Mouse (Mus musculus) lung, postnatal 0 days (tissue): ENCODE results near the gene Efcab2. TPM values are rescaled to one million over a fixed set of nuclear protein-coding genes. Genes with fewer than 3 reads are reported as not detected.

Experiments
- ATAC-seq: fragments of 200-750 bp; cut with Nextera tagmentation; 2 replicates; pipeline ENCODE4 v1.8.0; 2017; ENCODE audit warnings: moderate library complexity
- DNase-seq: peaks from one replicate; pipeline ENCODE4 v3.0.0-alpha.2; 2016; ENCODE audit warnings: low spot score
- H3K27ac ChIP-seq: fragments of 300-500 bp; sonication (generic); 2 replicates; pipeline ENCODE4 v1.5.1; 2014; ENCODE audit warnings: antibody characterized with exemption, mild to moderate bottlenecking, low read length, mixed read lengths
- H3K27me3 ChIP-seq: fragments of 300-500 bp; sonication (generic); replicated peaks from 2 replicates; pipeline ENCODE4 v1.6.1; 2014; ENCODE audit warnings: low read length, mixed read lengths; ENCODE audit not compliant: insufficient read depth
- H3K36me3 ChIP-seq: fragments of 300-500 bp; sonication (generic); 2 replicates; pipeline ENCODE4 v1.6.1; 2014; ENCODE audit warnings: low read length, mixed read lengths; ENCODE audit not compliant: insufficient read depth
- H3K4me1 ChIP-seq: fragments of 300-500 bp; sonication (generic); 2 replicates; pipeline ENCODE4 v1.6.1; 2014; ENCODE audit warnings: antibody characterized with exemption, low read depth, low read length, mixed read lengths; ENCODE audit not compliant: insufficient read depth
- H3K4me2 ChIP-seq: fragments of 300-500 bp; sonication (generic); replicated peaks from 2 replicates; pipeline ENCODE4 v1.6.1; 2014; ENCODE audit warnings: low read depth, mild to moderate bottlenecking, low read length, moderate library complexity, mixed read lengths
- H3K4me3 ChIP-seq: fragments of 300-500 bp; sonication (generic); 2 replicates; pipeline ENCODE4 v1.5.1; 2014; ENCODE audit warnings: low read depth, low read length
- H3K9ac ChIP-seq: fragments of 300-500 bp; sonication (generic); replicated peaks from 2 replicates; pipeline ENCODE4 v1.6.1; 2014; ENCODE audit warnings: low read depth, mild to moderate bottlenecking
- H3K9me3 ChIP-seq: fragments of 300-500 bp; sonication (generic); 2 replicates; pipeline ENCODE4 v1.6.1; 2016; ENCODE audit warnings: low read length, mixed read lengths
- CTCF ChIP-seq: IDR thresholded peaks from 2 replicates; pipeline ENCODE4 v1.5.1; 2016; ENCODE audit warnings: antibody characterized with exemption, mild to moderate bottlenecking
- EP300 ChIP-seq: IDR thresholded peaks from 2 replicates; pipeline ENCODE4 v1.6.1; 2016; ENCODE audit warnings: antibody characterized with exemption, mild to moderate bottlenecking, control low read depth
- WGBS: fragments of 180-500 bp; shearing (Covaris S2); extraction: QIAGEN DNeasy Blood & Tissue Kit; methylation state at CpG from one replicate; pipeline ENCODE4 v1.1.7; 2014; 5-methylcytosine and 5-hydroxymethylcytosine counted together
- microRNA-seq: library from miRNA; unstranded; fragments of <30 nt; microRNA quantifications from one replicate; pipeline ENCODE4, GENCODE M21; 2016
- polyA plus RNA-seq: library from polyadenylated mRNA; unstranded; fragments of >200 nt; fragmentation: Nextera tagmentation; extraction: Ambion mirVana; gene quantifications from 2 replicates; pipeline ENCODE4 v1.2.1, GENCODE M21; 2015

Efcab2 gene
- polyA plus RNA-seq, 1 experiment from 2014 or later = 5.3 TPM

DNA sequence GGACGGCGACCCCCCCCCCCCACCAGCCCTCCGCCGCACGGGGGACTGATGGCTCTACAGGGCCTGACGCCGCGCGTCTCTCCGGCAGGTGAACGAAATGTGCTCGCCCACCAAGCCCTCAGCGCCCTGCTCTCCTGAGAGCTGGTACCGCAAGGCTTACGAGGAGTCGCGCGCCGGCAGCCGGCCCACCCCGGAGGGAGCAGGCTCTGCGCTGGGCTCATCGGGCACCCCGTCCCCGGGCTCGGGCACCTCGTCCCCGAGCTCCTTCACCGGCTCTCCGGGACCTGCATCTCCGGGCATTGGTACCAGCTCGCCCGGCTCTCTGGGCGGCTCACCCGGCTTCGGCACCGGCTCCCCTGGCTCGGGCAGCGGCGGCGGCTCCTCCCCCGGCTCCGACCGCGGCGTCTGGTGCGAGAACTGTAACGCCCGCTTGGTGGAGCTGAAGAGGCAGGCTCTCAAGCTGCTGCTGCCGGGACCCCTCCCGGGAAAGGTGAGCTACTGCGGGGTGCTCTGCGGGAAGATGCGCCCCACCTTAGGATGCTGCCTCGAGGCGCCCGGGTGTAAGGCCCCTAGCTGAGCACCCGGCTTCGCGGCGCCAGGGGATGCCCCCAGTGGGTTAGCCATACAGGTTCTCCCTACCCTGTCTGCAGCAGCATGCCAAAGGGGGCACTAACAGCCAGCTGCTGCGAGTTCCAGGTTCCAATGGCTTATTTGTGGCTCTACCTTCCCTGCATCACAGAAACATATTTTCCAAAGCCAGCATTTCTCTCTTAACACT lies 124.6 kb downstream of the Efcab2 start:
- peak overlapping the region; percentile 50 for H3K4me3 ChIP-seq
- H3K27me3 ChIP-seq = peaks cover 38% of the 10 kb centered on the region
- TF ChIP-seq CTCF (peak; percentile 80), EP300 (no peak)
- H3K9ac ChIP-seq = no peak overlapping the region
- peaks cover 17% of the 10 kb centered on the region for H3K4me1 ChIP-seq
- H3K4me2 ChIP-seq = peak overlapping the region; percentile 97
- DNase-seq = peak; percentile 77
- no peaks in the 10 kb centered on the region for H3K9me3 ChIP-seq
- 1% methylated on average over 60 of the region's 62 CpGs for WGBS
- no peaks in the 10 kb centered on the region for H3K36me3 ChIP-seq
- H3K27ac ChIP-seq = no peak overlapping the region
- ATAC-seq = peak; percentile 55

Small RNA genes within 50 kb of the gene (microRNA-seq; reads per million reads assigned to microRNA genes)
- not detected for gene Gm27458

Other genes starting within 250 kb of the Efcab2 start
- 20.0 and 26.2 TPM in 2 replicates for gene Desi2, start 218.7 kb upstream of the Efcab2 start, polyA plus RNA-seq
- gene Cox20, start 87.0 kb upstream of the Efcab2 start, polyA plus RNA-seq = 87.1 and 94.8 TPM in 2 replicates
- gene Hnrnpu, start 68.3 kb upstream of the Efcab2 start, polyA plus RNA-seq = 116 and 164 TPM in 2 replicates
- gene Kif26b, start 123.0 kb downstream of the Efcab2 start, polyA plus RNA-seq = 0.44 and 0.57 TPM in 2 replicates